7 mouse cellular contexts compared by ENCODE assay signal in the genomic region with DNA sequence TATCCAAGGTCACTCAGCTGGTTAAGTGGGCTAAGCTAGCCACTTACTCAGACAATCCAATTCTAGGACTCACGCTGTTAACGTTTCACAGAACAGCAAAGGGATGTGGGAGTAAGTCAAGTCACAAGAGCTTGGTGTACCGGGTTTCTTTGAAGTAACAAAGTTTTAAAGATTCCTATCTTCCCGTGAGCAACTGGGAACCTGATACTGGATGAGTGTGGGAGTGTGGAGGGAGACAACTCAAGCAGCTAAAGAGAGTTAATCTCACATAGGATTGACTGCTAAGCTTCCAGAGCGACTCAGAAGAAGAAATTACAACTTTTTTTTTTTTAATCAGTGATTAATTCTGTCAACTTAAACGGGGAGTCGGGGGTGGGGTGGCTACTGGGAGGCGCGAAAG. TPM values are rescaled to one million over a fixed set of nuclear protein-coding genes. Genes with fewer than 3 reads are reported as not detected.
DNase-seq lines count a peak whose midpoint lies in the region; ATAC-seq and TF ChIP-seq lines count a peak whose summit lies in the region.

No protein-coding gene starts in this region.

- H3K4me1 ChIP-seq in thymus, adult 2 months (replicated peaks; ENCODE audit: control insufficient read depth, insufficient read depth, low read length) = peaks cover 2% of the 10 kb centered on the region; the same call in 1 of the 2 replicates
- no peaks in the 10 kb centered on the region for H3K4me1 ChIP-seq in embryonic facial prominence, embryonic 15.5 days
- no peaks in the 10 kb centered on the region; the same call in 1 of the 2 replicates for H3K4me1 ChIP-seq in limb, embryonic 15.5 days
- 0 out of 2 replicates have a peak, but pooled peaks cover 2% of the 10 kb centered on the region for H3K4me1 ChIP-seq in stomach, embryonic 16.5 days (ENCODE audit: control insufficient read depth, insufficient read depth, low read length)

- DNase-seq in thymus, adult 2 months = no peak
- no peak for DNase-seq in thymus, postnatal 14 days
- DNase-seq in frontal cortex, postnatal 14 days (ENCODE audit: low spot score in 2 of 2) = no peak
- no peak for DNase-seq in gastrocnemius, postnatal 36 days

- H3K9me3 ChIP-seq in embryonic facial prominence, embryonic 15.5 days (replicated peaks) = no peaks in the 10 kb centered on the region
- no peaks in the 10 kb centered on the region for H3K9me3 ChIP-seq in limb, embryonic 15.5 days
- no peaks in the 10 kb centered on the region for H3K9me3 ChIP-seq in stomach, embryonic 16.5 days (replicated peaks; ENCODE audit: control insufficient read depth, low read length)

- no peaks in the 10 kb centered on the region for H3K27me3 ChIP-seq in thymus, adult 2 months (ENCODE audit: control insufficient read depth, insufficient read depth, low read length)
- no peaks in the 10 kb centered on the region for H3K27me3 ChIP-seq in embryonic facial prominence, embryonic 15.5 days
- H3K27me3 ChIP-seq in limb, embryonic 15.5 days = no peaks in the 10 kb centered on the region
- no peaks in the 10 kb centered on the region for H3K27me3 ChIP-seq in stomach, embryonic 16.5 days (ENCODE audit: control insufficient read depth, insufficient read depth, low read length)

- WGBS in thymus, adult 2 months = under 1% methylated on average over 9 of the region's 9 CpGs
- 13% methylated on average over 9 of the region's 9 CpGs for WGBS in embryonic facial prominence, embryonic 15.5 days
- 14% methylated on average over 9 of the region's 9 CpGs for WGBS in limb, embryonic 15.5 days
- 9% methylated on average over 9 of the region's 9 CpGs for WGBS in stomach, embryonic 16.5 days

- ATAC-seq in embryonic facial prominence, embryonic 15.5 days (ENCODE audit: insufficient number of reproducible peaks, low FRiP score, low TSS enrichment, low read depth) = no peak
- ATAC-seq in limb, embryonic 15.5 days (ENCODE audit: insufficient number of reproducible peaks, low FRiP score, low TSS enrichment, low read depth) = no peak
- no peak for ATAC-seq in stomach, embryonic 16.5 days (ENCODE audit: insufficient read depth, low FRiP score)

- peak overlapping the region; percentile 49 for H3K4me2 ChIP-seq in embryonic facial prominence, embryonic 15.5 days (replicated peaks)
- H3K4me2 ChIP-seq in limb, embryonic 15.5 days = peak overlapping the region; percentile 45
- H3K4me2 ChIP-seq in stomach, embryonic 16.5 days (ENCODE audit: low read depth, low read length) = peak overlapping the region; percentile 54

- H3K36me3 ChIP-seq in thymus, adult 2 months (ENCODE audit: control insufficient read depth, insufficient read depth, low read length) = no peaks in the 10 kb centered on the region
- no peaks in the 10 kb centered on the region for H3K36me3 ChIP-seq in embryonic facial prominence, embryonic 15.5 days
- H3K36me3 ChIP-seq in limb, embryonic 15.5 days = no peaks in the 10 kb centered on the region
- H3K36me3 ChIP-seq in stomach, embryonic 16.5 days (ENCODE audit: control insufficient read depth, insufficient read depth, low read length) = no peaks in the 10 kb centered on the region

- intact Hi-C loops in gastrocnemius, postnatal 36 days (cut with DNase I) = no loop called here

- TF ChIP-seq POLR2A in thymus, adult 2 months (IDR thresholded peaks at IDR 0.05; ENCODE audit: control insufficient read depth, extremely low read depth, insufficient read depth, low read length, poor library complexity) = no peak

- H3K9ac ChIP-seq in embryonic facial prominence, embryonic 15.5 days = 0 out of 2 replicates have a peak overlapping the region, but pooled peaks have one; percentile 15
- H3K9ac ChIP-seq in limb, embryonic 15.5 days = peak overlapping the region; percentile 48; the same call in 1 of the 2 replicates
- H3K9ac ChIP-seq in stomach, embryonic 16.5 days (ENCODE audit: low read length) = peak overlapping the region; percentile 80

- H3K27ac ChIP-seq in thymus, adult 2 months (ENCODE audit: control insufficient read depth, insufficient read depth, low read length) = no peak overlapping the region
- H3K27ac ChIP-seq in embryonic facial prominence, embryonic 15.5 days (replicated peaks) = 0 out of 2 replicates have a peak overlapping the region, but pooled peaks have one; percentile 92
- H3K27ac ChIP-seq in limb, embryonic 15.5 days = no peak overlapping the region
- H3K27ac ChIP-seq in stomach, embryonic 16.5 days (ENCODE audit: low read length) = no peak overlapping the region

- TF ChIP-seq CTCF in thymus, adult 2 months (IDR thresholded peaks at IDR 0.05; ENCODE audit: borderline replicate concordance, control insufficient read depth, extremely low read depth, insufficient read depth, low read length, poor library complexity) = no peak

- H3K4me3 ChIP-seq in thymus, adult 2 months (ENCODE audit: control insufficient read depth, insufficient read depth, low read length) = peak overlapping the region; percentile 97
- H3K4me3 ChIP-seq in embryonic facial prominence, embryonic 15.5 days (replicated peaks) = peak overlapping the region; percentile 65
- peak overlapping the region; percentile 60 for H3K4me3 ChIP-seq in limb, embryonic 15.5 days
- H3K4me3 ChIP-seq in stomach, embryonic 16.5 days (replicated peaks; ENCODE audit: low read length) = peak overlapping the region; percentile 68

RNA-seq across cellular contexts. Expression of gene Thoc2, which starts 10.0 kb away (rescaled TPM):
- polyA plus RNA-seq in thymus, adult 2 months (2012; rRNA removed) = 17.0 and 17.6 TPM in 2 replicates
- polyA plus RNA-seq in embryonic facial prominence, embryonic 15.5 days (2015; fragmentation: Nextera tagmentation; extraction: Ambion mirVana) = 74.8 and 77.6 TPM in 2 replicates
- 73.8 and 76.8 TPM in 2 replicates for polyA plus RNA-seq in limb, embryonic 15.5 days (2015; fragmentation: Nextera tagmentation; extraction: Ambion mirVana)
- polyA plus RNA-seq in stomach, embryonic 16.5 days (2015; fragmentation: Nextera tagmentation; extraction: Ambion mirVana) = 67.8 and 71.2 TPM in 2 replicates
- 10 to 100 TPM; 16.4 to 24.1 TPM for total RNA-seq in gastrocnemius, postnatal 36 days (2021)

Comparison
In these comparisons a context has a peak if more than half of its experiments do, and no peak if none do; other contexts are left out.
1. H3K9ac ChIP-seq: peak in every context shown above with its lines; median percentile 80 in stomach, embryonic 16.5 days; 48 in limb, embryonic 15.5 days; 15 in embryonic facial prominence, embryonic 15.5 days.